Mouse (Mus musculus): ENCODE results near the gene Impdh1.

DNA sequence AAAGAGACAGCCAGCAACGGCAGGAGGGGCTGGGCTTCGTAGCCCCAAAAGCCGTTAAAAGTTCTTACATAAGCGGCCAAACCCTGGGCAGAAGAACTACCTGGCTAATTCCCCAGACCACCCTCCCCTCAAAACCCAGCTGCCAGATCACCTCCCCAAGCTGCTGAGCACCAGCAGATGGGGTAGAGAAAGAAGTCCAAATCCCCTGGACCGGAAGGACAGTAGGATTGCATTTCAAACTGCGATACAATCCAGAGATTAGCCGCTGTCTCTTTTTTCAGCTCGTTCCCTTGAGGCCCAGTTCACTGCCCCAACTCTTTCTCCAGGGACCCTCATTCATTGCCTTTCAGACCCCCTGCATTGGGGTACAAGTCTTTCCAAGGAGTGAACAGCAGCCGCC lies 983 bp downstream of the Impdh1 start:
- TF ChIP-seq TAL1 (IDR thresholded peaks at IDR 0.05; ENCODE audit: low read length) (no peak), GATA1 (IDR thresholded peaks at IDR 0.05; ENCODE audit: low read length) (no peak)
